Mouse (Mus musculus) lung, postnatal 4 days (tissue): ENCODE data around the gene Fam170b.

Experiments
- DNase-seq, 2 experiments: peaks; one replicate each; pipeline ENCODE4 v3.0.0; 2021

Gene Fam170b

GRCm38 (mm10) chr14:32833847-32834246 is at the start of gene Fam170b:
Gene Fam170b, plus strand, starts transcription at chr14:32833962.
- DNase-seq = no peak

DNA sequence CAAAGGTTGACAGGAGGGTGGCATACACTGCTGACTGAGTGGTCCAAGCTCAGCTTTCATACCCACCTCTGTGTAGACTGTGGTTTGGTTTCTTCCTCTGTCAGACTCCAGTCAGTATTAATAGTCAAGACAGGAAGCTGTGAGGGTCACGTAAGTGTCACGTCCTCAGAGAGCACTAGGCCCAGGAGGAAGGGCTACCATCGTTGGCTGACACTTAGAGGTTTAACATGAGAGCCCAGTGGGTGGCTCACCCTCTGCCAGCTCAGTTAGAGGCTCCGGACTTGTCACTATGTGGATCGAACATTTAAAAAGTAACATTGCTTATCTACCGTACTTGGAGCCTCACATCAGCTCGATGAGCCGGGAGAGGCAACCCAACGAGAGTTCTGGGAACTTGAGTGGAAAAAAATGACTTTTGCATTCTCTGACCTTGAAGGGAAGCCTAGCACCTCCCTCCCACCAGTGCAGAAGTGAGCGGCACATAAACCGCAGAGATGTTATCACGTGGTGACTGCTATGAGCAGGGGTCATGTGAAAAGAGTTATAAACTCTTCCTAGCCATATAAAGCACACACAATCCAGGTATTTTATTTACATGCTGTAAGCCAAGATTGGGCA is 49.5 kb upstream of the Fam170b start:
- no peak for DNase-seq

DNA sequence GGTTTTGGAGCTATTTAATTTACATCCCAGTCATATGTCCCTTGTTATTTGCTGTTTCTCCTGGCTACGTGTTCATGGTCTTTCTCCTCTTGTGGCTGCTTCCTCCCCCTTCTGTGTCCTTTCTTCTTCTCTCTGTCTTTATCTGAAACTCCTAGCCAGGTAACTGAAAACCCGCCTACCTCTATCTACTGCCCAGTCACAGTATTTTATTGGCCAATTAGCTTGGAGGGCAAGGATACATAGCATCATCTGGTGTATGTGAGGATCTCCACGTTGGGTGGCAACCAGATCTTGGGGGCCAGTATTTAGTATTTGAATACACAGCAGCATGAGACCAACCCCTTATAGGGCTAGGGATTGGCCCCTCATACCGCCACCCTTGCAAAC is 49.0 kb upstream of the Fam170b start:
- DNase-seq = no peak

DNA sequence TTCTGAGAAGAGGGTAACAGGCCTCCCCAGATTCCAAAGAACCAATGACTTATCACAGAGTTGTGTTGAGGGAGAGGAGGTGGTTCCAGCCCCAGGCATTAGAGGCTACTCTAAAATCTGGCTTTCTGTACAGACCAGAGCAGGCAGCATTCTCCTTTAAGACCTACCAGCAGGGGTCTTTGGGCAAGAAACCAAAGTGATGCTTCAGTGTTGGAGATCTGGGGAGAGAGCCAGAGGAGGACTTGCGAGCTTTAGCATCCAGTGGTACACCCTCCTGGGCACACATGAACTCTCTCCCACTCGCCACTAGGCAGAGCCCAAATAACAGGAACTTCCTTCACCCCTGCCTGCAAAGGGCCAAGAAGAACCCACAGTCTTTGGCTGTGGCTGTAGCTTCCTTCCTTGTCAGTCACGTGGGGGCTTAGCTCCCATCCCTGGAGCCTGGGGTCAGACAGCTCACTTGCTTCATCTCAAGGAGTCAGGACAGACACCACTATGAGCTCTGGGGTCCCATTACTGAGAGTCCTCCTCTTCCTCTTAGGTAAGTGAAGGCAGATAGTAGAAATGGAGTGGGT is 48.1 kb upstream of the Fam170b start, which contains the start of gene Tmem273:
TSS of gene Tmem273 (plus strand) at position 408 of the 575 bp plus-strand sequence.
- DNase-seq = peak in 1 of 2 experiments; percentile 11

- no peak for DNase-seq
These were observed 46.1 kb upstream of the Fam170b start for GRCm38 (mm10) chr14:32787691-32788090.

GRCm38 (mm10) chr14:32796375-32796774 is 37.4 kb upstream of the Fam170b start:
- no peak for DNase-seq

DNA sequence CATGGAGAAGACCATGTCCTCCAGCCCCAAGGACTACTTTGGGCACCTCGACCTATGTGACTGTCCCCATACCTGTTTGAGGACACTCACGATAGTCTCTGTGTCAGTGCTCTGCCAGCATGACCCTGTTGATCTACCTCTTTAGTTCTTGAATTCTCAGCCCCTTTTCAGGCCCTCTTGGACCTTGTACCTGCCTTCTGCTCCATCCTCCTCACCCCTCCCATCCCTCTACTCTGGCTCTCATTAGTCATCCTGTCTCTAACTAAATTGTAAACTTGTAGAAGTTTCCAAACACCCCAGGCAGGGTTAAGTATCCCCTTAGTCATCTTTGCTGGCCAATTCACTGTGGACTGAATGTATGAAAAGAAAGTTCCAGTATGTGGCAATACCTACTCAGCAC is 36.0 kb upstream of the Fam170b start:
- no peak for DNase-seq

- no peak for DNase-seq
These were observed 35.4 kb upstream of the Fam170b start for GRCm38 (mm10) chr14:32798355-32798754.

- no peak for DNase-seq
These were observed 33.7 kb upstream of the Fam170b start for GRCm38 (mm10) chr14:32800048-32800447.

GRCm38 (mm10) chr14:32801016-32801661 is 32.6 kb upstream of the Fam170b start:
- DNase-seq = peak; percentile 39 to 45

DNA sequence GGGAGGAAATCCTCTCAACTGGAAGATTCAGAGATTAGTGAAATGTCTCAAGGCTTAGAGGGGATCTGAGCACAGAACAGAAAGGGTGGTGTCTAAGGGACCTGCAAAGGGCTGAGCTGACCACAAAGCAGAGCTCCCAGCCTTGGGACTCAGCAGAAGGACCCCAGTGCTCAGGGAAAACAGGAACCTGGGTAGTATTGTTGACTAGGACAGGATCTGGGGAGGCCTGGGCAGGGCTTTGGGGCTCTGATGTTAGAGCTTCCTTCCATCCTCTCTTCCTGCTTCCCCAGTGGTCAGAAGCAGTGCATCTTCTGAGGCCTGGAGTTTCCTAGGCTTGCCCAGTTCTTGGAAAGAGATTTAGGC is 32.1 kb upstream of the Fam170b start:
- no peak for DNase-seq

GRCm38 (mm10) chr14:32810111-32810510 is 23.7 kb upstream of the Fam170b start:
- peak in 1 of 2 experiments; percentile 29 for DNase-seq

GRCm38 (mm10) chr14:32812429-32812828 is 21.3 kb upstream of the Fam170b start:
- DNase-seq = no peak

- no peak for DNase-seq
These were observed 18.8 kb upstream of the Fam170b start for GRCm38 (mm10) chr14:32814961-32815360.

DNA sequence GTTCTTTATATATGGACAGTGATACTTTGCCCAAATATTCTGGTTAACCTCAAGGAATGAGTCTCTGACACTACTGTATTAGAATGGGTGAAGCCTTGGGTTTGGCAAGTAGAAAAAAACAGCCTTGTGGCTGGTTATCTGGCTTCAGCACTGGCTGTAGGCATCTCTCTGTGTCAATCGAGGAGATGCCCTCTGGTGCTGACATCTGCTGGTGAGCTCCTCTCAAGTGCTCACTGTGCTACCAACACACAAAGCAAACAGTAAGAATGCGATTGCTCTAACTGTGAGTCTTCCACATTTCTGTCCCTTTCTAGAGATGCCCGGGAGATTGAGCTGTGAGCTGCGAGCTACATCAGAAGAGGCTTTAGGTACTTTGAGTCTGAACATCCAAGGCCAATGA is 17.2 kb upstream of the Fam170b start:
- no peak for DNase-seq

DNA sequence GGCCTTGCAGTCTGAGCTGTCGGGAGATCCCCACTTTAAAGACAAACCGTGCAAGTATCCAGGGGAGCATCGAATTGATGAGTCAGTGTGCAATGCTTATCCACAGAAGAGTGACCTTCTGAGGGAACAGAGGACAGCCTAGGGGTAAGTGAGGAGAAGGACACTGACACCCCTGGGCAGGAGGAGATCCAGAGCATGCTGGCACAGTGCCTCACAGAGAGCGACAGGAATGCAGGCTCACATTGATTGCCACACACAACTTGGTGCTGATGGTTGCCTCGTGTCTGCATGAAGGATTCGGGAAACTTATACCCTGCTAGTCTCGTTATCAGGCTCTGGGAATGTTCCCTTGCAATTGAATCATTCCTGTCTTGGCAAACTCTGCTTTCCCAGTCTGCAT is 16.5 kb upstream of the Fam170b start:
- peak; percentile 36 to 72 for DNase-seq

- no peak for DNase-seq
These were observed 14.5 kb upstream of the Fam170b start for GRCm38 (mm10) chr14:32819297-32819696.

DNA sequence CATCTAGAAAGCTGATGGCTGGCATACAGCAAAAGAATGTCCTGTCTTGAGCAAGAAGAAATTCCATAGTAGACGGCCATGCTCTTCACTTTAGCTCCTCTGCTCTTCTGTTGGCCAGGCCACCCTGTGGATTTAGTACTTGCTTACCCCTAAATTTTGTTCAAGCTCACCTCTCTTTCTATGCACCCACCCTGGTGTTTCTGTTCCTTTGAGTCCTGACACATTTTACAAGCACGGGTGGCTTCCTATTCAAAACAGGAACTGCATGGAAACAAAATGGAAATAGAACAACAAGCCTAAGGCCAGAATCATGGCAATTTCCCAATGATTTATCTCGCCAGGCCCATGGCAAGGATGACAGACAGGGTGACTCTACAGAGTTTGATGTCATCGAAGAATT is 10.9 kb upstream of the Fam170b start:
- no peak for DNase-seq

DNA sequence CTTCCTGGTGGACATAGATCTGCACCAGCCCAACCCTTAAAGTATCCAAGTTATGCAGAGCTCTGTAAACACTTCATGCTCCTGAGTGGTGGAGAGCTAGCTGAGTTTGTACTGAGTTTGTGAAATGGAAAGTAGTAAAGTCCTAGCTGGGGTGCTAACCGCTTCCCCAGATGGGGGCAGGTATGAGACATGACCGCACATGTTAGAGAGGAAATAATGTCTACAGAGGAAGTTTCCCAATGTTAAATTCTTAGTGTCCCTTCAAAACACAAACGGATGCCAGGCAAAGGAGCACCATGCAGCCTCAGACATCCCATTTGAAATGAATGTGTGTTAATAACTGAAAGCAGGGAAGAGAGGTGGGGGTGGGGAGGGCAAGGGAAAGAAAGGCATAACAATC is 9.9 kb upstream of the Fam170b start:
- no peak for DNase-seq

DNA sequence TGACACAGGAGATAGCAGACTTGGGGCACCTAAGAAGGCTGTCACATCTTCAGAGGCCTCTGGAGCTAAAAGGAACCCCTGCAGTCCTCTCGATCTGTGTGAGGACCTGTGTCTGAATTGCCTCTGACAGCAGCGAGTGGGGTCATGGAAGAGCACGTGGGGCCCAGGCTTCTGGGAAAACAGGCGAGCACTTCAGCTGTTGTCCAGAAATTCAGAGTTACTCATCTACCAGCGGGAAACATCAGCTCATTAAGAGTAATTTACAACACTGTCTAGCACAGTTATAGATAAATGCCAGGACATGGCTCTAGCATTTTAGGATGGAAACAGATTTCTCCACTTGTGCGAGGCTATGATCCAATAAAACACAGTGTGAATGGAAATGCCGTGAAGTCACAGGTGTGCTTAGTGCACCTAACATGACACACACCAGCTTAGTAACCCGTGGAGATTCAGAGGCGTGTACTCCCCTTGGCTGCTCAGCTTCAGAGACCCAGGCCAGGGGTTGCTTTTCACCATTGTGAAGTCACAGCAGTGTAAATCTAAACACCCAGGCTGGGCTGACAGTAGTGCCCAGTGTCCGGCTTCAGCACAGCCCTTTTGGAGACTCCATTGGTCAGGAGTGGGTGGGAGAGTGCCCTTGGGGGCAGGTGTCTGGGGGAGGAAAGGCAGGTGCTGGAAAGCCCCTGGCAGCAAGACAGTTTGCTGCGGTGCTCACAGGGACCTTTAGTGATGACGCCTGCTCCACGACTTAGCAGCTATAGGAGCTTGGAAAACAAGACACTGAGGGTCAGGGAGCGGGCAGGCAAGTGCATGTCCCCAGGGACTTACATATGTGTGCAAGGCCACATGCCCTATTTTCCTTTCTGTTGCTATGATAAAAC is 9.3 kb upstream of the Fam170b start:
- no peak for DNase-seq

DNA sequence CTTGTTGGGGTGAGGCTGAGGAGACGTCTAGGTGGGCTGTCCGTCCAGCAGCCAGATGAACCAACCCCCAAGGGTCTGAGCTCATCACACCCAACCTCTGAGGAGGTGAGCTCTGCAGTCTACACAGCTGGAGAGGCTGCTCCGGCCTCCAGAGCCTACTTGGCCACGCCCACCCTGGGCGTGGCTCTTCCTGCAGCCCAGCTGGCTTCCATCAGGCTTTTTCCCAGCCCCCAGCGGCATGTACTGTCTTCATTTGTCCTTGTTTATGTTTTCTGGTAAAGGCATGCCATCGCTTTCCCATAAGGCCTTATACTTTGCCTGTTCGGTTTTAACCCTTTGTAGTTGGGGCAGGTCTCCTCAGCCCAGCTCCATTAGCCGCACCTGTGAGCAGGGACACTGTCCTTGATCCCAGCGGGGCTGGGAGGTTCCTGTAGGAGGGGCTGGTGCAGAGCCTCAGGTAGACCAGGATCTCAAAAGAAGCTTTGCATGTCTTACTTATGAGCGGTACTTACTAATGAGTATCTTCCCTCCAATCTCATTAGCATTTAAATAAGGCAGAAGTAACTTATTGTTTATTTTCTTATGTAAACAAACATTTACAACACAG is 8.2 kb upstream of the Fam170b start:
- peak; percentile 77 to 90 for DNase-seq

DNA sequence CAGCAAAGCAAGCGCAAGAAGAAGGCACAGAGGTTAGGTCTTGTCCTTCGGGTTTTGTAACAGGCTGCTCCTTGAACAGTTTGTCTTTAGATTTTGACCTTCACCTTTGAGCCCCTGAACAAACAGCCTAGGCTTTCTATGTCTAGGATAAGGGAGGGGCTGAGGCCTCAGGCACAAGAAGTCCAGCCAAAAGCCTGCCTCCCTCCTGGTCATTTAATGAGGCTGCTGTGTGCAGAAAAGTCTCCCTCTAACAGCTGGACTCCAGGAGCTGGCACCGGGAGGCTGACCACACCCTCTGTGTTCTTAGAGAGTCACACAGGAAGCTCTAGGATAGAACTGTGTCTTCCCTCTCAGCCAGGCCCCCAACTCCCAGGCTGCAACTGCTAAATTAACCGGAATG is 6.6 kb upstream of the Fam170b start:
- DNase-seq = peak; percentile 44 to 82
